Mouse (Mus musculus): ENCODE measurements at regions not wholly inside any gene's neighbourhood (a gene's known extent, or its start where the extent isn't known, plus 50 kb on each side); places are given as distances from the start of the nearest gene placed in this dataset.

DNA sequence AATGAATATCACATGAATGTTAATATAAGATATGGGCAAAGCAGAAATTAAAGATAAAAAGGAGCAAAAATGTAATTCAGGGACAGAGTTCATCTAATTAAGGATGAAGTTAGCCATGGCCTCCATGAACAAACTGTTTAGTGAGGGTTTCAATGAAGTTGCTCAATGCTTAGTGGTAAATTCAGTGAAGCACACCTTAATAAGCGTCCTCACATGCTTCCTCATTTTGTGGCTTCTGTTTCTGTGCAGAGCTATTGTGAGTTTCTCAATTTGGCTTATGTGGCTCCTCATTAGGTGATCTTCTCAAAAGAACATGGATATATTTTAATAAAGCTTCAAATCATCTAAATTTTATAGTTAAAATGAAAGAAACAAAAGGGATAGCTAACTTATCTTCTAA lies 1174.8 kb upstream of the Slc10a2 start:
- H3K27me3 ChIP-seq, result no peaks in the 10 kb centered on the region
- no peak overlapping the region for H3K27ac ChIP-seq
- WGBS, result 68% methylated on average over 1 of the region's 1 CpGs
- H3K9ac ChIP-seq, result no peak overlapping the region
- H3K36me3 ChIP-seq (ENCODE audit: poor library complexity, severe bottlenecking), result no peaks in the 10 kb centered on the region
- no peak overlapping the region for H3K4me2 ChIP-seq
- no peak for ATAC-seq
- no peak overlapping the region for H3K4me3 ChIP-seq
- H3K9me3 ChIP-seq (replicated peaks), result no peaks in the 10 kb centered on the region
- no peaks in the 10 kb centered on the region for H3K4me1 ChIP-seq
